Mouse (Mus musculus): ENCODE results near the gene Gins2.

DNA sequence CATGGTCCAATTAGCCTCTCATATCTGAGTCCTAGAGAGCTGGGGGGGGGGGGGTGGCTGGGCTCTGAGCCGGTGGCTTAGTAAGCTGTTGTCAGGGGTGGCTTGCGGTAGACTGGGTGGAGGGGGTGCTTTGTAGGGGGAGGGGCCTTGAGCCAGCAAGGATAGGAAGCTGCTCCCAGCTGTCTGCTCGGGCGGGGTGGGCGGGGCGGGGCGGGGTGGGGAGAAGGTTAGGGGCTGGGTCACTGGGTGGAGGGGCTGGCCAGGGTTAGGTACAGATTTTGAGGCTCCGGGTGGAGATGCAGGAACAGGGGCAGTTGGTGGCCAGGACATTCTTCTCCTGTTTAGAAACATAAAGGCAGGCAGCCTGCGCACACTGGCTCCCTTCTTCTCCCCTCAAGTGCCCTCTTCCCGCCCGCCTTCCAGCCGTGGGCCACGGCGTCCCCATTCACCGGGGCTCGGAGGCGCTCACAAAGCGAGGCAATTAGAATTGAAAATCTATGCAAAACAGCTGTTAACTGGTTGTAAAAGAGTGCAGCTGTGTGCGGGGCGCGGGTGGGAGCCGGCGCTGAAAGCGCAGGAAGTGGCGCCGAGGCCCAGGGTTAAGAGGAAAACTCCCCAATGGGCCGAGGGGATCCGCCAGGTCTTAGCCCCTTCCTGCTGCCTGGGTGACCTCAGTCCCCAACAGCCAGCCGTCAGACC lies 56.4 kb downstream of the Gins2 start:
- TF ChIP-seq NELFE (IDR thresholded peaks at IDR 0.05; ENCODE audit: low read depth, low read length) (no peak), CTCF (conservative IDR thresholded peaks at IDR 0.05 in 1 of 2, IDR thresholded peaks at IDR 0.05 in 1 of 2; ENCODE audit: low read depth in 2 of 2, low read length in 2 of 2) (no peak), POLR2A (IDR thresholded peaks at IDR 0.05; ENCODE audit: low read depth, low read length) (peak; percentile 30; the same call in 1 of the 2 replicates), MXI1 (IDR thresholded peaks at IDR 0.05; ENCODE audit: low read depth, low read length) (no peak), RAD21 (IDR thresholded peaks at IDR 0.05; ENCODE audit: low read depth, low read length) (no peak), POLR2AphosphoS2 (IDR thresholded peaks at IDR 0.05; ENCODE audit: low read depth, low read length) (no peak), TBP (conservative IDR thresholded peaks at IDR 0.05; ENCODE audit: low read depth, low read length) (no peak), UBTF (IDR thresholded peaks at IDR 0.05; ENCODE audit: low read depth, low read length) (no peak; the same call in 1 of the 2 replicates), JUND (conservative IDR thresholded peaks at IDR 0.05; ENCODE audit: low read depth, low read length) (no peak), ZKSCAN1 (IDR thresholded peaks at IDR 0.05; ENCODE audit: borderline replicate concordance, low read depth, low read length) (no peak), TCF12 (IDR thresholded peaks at IDR 0.05; ENCODE audit: low read depth, low read length) (peak; percentile 61; the same call in 1 of the 2 replicates)

All from CH12.LX (cell line).